Mouse (Mus musculus) kidney, postnatal 36 days (tissue): ENCODE results near the gene Btbd9.
"Not testable (repeated sequence)": the region's sequence is repeated elsewhere in the genome, so short reads cannot be mapped to it uniquely, and the experiment has no call there.

Experiments
- DNase-seq, 2 experiments: peaks; one replicate each; pipeline ENCODE4 v3.0.0; 2021 to 2022; ENCODE audit warnings: mixed read lengths in 2 of 2

Gene Btbd9

DNA sequence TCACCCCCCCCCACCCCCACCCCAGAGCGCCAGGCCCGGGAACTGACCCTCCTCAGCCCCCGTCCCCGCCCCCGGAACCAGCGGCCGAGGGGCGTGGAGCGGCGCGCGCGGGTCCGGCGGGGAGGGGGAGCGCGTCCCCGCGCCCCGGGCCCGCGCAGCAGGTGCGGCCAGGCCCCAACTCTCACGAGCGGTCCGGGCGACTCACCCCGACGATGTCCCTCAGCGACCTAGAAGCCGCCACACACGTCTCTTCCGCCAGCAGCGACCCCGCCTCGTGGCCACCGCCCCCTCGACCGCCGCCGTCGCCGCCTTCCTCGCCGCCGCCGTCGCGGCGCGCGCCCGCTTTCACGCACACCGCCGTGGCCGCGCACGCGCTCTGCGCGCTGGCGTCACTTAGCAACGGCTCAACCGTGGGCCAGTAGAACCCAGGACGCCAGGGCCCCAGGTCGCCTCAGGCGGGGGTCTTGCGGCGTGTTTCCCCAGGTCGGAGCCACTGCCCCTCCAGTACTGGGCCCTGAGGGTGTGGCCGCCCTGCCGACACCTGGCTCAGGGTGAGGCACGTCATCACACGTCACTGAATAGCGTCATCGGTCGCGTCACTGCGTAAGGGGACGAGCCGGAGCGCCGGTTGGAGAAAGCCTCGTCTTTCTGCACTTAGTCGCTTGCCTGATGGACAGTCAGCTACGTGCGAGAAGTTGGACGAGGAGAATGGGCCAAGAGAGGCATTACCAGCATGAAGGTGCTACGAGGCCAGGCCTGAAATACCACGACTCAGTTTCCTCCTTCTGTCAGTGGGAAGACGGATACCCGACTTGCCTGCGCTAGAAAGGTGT lies at the start of gene Btbd9:
Gene Btbd9, minus strand, starts transcription at position 548 of the 833 bp plus-strand sequence.
- DNase-seq: peak; percentile 92 to 97

DNA sequence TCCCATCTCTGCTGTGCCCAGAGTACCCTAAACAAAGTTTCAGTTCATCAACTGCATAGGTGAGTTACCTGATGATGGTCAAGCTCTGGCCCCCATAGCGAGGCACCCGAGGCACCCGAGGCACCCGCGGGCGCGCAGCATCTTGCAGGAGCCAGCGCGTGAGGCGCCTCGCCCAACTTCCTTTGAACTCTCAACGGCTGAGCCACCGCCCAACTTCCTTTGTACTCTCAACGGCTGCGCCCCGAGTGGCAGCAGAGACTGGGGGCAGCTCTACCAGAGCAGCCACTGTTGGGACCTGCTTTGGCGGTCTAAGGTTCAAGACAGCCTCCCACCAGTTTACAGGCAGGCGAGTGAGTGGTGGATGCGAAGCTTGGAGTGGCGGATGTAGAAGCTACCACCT lies 47.8 kb upstream of the Btbd9 start, which contains the start of gene Dnah8:
Gene Dnah8, plus strand, starts transcription at position 223 of the 400 bp plus-strand sequence.
- not testable (repeated sequence) for DNase-seq

DNA sequence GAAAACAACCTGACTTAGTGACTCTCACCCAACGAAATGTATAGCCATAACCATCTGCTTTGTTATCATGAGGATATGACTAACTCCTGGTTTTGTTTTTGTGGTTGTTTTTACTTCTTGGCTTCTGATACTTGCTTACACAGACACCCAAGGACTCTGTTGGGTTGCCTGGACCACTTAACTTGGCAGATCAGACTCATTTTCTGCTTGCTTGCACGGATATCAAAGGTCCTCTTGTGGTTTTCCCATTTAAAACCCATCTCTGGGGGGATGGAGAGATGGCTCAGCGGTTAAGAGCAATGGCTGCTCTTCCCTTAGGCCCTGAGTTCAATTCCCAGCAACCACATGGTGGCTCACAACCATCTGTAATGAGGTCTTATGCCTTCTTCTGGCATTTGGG lies 46.9 kb upstream of the Btbd9 start:
- DNase-seq: no peak

DNA sequence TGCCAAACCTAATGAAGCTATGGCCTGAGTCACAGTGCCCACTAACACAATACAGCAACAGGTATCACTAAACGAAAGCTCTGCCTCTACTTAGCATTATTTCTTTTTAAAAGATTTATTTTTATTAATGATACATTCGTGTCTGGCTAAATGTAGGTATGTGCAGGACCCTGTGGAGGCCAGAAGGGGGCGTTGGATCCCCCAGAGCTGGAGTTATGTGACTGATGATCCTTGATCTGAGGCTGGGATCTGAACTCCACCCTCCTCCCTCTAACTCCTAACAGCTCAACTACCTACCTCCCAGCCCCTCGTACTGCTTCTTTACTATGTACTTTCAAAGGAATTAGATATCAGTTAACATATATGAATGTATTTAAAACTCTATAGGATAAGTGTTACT lies 45.2 kb upstream of the Btbd9 start:
- DNase-seq: no peak

DNA sequence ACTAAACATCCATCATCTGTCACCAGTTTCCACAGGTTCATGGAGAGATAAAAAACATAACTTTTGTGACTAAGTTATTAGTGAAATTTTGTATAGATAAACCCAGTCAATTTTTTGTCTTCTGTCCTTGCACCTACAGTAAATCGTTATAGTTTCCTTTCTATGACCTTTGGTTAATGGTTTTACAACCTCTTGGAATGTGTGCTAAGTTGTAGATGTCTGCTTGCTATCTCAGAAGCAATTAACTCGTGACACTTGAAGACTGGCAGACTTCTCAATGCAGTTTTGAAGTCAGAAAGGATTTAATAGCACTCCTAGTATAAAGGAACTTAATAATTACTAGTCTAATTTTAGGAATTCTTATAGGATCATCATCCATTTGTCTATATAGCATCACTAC lies 44.3 kb upstream of the Btbd9 start:
- no peak for DNase-seq

DNA sequence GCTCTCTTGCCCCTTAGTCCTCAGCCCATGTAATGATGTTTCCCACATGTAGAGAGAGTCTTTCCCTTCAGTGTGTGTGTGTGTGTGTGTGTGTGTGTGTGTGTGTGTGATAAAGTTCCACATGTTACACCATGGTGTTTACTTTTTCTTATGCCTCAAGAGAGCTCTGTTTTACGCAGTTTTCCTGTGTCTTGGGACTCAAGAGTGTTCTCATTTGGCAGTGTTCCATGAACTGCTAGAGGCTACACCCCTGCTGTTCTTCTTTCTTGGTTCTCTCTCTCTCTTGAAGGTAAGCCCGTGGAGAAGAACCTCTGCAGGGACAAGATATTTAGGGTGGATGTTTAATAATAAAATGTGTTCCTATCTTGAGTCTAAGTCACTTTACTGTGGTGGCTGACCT lies 42.9 kb upstream of the Btbd9 start:
- peak in 1 of 2 experiments; percentile 14 for DNase-seq

DNA sequence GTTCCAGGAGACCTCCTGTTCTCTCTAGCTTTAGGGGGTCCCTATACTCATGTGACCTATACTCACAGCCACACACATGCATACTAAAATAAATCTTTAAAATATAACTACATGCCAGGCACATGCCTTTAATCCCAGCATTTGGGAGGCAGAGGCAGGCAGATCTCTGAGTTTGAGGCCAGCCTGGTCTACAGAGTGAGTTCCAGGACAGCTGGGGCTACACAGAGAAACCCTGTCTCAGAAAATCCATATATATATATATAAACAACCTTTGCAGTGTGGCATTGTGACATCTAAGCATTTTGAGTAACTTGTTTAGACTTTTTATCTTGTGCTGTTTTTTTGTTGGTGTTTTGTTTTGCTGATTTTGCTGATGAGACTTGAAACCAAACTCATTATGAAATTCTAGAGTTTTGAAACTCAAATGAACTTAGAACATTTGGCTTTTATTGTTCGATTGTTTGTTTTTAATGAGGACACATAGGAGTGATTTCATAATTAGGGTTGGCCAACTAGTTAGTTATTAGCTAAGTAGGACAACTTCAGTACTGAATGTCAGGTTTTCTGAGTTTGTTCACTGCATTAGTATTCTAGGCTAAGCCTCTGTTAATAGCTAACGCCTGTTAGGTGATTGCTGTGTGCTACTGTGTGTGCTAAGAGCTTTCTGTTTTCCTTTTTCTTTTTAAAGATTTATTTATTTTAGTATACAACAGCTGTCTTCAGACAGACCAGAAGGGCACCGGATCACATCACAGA lies 42.0 kb upstream of the Btbd9 start:
- DNase-seq: peak in 1 of 2 experiments; percentile 67

DNA sequence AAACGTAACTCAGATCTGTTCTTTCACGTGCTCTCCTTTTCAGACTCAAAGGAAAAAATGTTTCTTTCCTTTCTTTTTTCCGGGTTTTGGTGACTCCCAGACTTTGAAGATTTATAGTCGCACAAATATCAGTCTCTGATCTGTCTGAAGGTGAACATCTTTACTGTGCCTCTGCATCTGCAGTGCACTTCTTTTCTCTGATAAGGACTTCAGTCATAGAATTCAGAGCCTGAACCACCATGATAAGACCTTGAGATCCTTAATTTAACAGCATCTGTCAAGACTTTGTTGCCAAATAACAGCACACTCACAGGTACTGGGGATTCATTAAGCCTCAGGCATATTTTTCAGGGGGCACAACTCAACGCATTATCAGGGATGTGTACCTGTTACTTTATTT lies 39.9 kb upstream of the Btbd9 start:
- DNase-seq: no peak

DNA sequence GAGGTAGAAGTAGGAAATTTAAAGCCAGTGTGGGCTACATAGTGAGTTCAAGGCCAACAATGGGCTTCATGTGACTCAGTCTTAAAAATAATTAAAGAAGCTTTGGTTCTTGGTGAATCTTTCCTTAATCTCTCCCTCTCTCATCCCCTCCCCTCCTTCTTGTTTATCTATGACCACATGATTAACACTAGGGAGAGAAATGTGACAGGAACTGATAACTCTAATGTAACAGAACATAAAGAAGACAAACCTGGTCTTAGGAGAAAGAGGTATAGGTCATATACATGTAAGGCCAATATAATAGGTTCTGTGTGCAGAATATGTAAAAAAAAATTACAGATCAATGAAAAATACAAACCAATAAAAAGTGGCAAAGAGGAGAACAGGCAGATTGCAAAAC lies 37.1 kb upstream of the Btbd9 start:
- DNase-seq: no peak

DNA sequence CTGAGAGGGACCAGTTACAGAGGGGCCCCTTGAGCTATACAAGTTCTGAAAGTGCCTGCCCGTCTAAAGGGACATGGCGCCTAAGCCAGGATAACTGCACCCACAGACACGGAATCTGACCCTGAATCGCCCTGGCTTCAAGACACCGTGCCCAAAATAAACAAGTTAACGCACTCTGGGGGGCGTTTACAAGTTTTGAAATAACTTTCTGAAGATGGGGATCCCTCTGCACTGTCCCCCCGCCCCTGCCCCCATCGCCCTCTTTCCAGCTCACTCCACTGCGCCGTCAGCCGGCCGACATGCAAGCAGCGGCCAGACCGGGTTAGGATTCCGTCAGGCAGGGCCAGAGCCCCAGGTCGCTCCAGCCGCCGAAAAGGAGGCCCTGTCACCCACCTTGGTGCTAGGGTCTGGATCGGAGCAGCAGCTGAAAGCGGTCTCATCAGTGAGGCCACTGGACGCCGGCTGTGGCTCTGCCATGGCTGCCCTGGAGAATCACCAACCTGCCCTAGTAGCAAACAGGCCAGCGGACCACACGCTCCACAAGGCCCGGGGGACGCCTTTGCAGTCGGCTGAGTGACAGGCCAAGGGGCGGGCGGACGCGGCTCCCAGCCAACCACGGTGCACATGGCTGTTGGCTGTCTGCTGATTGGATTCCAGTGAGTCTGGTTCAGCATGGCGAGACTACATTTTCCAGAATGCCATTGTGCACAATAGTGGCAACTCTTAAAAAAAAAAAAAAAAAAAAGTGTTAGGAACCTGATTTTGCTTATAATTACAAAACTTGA lies 36.0 kb upstream of the Btbd9 start:
- DNase-seq: peak; percentile 100

DNA sequence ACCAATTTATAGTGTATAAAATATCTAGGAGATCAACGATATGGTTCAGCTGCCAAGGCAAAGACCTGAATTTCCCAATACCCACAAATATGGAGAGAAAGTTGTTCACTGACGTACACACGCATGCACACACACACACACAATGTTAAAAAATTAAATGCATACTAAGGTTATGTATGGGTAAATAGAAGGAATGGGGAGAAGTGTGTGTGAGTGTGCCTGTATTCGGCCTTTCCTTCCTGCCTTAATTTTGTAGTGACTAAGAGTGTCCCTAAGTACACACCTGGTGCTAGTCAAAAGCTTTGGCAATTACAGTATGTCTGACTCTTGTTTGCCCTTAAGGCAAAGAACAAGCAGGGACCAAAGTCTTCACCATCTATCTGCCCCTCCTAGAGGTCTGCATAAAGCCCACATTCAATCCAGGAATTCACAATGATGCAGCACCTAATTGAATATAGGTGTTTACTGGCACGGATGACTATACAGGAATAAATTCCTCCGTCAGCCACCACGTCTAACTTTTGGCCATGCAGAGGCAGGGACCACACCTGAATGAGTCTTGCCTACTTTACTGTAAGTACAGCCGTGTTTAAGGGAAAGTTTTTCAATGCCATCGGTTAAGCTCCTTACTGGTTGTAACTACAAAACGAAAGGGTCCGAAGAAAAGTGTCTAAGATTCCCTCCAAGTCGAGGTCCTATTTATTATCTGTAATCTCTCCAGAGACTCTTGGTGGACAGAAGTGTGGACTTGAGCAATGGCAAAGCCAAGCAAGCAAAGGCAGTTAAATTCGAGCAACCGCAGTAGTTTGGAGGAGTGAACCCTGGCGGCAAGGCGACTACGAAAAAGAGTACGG lies 35.2 kb upstream of the Btbd9 start:
- DNase-seq: no peak

DNA sequence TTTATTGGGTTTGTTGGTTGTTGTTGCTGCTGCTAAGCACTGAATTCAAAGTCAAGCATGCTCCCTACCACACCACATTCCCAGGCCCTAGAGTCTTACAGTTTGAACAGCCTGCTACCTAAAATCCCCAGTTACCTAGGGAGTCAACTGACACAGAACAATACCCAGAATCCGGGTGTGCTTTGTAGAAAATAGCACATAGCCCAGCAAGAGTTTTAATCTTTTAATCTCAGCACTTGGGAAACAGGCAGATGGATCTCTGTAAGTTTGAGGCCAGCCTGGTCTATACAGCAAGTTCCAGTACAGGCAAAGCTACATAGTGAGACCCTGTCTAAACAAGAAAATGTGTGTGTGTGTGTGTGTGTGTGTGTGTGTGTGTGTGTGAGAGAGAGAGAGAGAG lies 34.5 kb upstream of the Btbd9 start:
- DNase-seq: no peak

DNA sequence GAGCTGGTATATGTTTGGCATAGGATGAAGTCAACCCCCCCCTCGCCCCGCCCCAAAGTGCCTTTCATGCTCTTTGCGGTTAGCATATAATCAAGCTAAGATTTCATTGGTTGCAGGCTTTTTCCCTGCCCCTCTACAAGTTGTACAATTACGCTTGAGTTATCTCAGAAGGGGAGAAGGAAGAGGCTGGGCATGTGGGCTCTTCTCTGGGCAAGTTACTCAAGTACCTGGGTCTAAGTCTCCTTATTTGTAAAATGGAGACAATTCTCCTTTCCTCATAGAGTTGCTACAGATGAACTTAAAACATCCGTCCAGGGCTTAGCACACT lies 33.7 kb upstream of the Btbd9 start:
- no peak for DNase-seq

DNA sequence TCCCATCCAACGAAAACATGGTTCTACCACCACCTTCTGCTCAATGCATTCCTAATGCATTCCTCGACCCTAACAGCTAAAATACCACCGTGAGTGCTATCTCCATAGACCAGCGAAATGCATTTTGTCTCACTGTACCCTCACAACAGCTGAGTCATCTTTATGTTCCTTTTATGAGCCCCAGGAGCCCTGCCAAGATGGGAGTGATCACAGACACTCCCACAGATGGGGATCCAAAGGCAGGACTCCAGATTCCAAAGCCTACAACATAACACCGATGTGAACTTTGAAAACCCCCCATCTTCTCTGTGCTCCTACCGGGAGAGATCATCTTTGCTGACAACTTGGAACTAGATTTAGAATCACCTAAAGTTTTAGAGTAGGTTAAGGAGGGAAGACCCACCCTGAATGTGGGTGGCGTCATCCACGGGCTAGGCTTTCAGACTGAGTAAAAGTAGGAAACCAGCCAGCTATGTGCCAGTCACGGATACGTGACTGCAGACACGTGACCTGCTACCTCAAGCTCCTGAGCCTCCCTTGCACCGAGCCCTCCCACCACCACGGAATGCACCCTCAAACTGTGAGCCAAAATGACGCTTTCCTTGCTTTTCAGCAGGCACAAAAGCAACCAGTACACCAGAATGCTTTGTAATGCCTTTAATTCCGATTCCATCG lies 33.2 kb upstream of the Btbd9 start:
- peak in 1 of 2 experiments; percentile 31 for DNase-seq

DNA sequence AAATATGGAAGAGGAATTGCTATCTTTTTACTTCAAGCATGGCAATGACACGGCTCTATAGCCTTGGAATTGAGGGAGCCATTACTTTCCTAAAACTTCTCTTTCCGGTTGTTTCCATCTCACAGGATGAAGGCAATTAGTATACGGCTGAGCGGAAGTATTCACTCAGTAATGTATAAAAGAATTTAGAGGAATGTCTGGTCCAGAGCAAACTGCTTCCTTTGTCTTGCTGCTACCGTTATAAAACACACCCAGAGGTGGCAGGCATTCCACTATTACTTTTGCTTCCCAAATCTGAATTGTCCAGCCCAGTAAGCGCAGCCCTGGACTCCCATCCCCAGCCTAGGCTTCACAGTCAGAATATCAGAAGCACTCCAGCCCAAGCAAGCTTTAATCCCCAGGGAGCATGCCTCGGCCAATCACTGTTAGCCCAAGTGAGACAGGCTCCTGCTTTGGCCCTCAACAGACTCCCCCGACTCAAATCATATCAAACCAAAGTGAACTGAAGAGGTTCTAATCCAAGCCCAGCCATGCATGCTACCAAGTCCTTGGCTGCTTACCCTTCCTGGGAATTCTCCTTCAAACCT lies 31.7 kb upstream of the Btbd9 start:
- DNase-seq: no peak

DNA sequence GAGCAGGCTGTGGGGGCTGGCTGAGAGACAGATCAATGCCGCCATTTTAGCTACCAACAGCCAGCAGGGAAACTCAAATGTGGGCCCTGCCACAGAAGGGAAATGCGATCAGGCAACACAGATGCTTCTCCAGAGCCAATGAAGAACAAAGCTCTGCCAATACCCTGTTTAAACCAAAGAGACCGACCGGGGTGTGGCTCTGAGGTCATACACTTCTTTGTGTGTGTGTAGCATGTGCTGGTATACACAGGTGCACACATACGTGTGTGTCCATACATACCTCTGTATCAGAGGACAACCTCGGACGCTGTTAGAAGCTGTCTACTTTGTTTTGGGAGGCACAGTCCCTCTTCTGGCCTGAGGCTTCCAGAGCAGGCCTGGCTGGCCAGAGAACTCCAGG lies 31.0 kb upstream of the Btbd9 start:
- DNase-seq: no peak

DNA sequence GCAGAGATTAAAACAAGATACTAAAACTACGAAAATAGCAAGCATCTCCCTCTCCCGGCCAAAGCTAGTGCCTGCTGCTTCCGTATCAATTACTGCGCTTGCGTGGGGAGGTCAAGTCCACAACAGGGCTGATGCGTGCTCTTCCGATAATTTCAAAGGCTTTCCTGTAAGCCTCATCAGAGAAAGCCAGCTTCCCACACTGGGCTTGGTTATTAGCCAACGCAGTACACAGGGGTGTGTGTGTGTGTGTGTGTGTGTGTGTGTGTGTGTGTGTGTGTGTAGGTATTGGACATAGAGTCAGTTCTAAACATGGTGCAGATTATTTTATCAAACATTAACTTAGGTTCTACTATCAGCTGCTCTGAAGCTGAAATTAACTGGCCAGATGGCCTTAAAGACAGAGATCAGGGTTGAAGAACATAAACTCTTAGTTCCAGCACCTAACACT lies 30.4 kb upstream of the Btbd9 start:
- DNase-seq: peak in 1 of 2 experiments; percentile 31

DNA sequence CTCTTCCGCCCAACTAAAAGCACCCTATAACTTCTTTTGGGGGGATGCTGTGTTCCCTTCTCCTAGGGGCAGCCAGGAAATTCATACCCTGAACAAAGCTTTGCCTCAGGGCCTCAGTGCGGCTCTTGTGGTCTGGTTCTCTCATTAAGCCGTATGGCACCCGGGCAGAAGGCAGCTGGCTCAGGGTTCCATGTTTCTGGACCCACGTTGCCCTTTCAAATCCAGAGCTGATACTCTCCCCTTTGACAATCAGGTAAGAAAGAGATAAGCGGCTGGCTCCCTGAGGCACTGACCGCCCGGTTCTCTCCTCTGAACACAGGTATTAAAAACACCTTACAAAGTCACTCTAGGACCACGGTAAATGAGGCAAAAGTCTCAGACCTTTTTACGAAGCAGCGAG lies 29.9 kb upstream of the Btbd9 start:
- no peak for DNase-seq

DNA sequence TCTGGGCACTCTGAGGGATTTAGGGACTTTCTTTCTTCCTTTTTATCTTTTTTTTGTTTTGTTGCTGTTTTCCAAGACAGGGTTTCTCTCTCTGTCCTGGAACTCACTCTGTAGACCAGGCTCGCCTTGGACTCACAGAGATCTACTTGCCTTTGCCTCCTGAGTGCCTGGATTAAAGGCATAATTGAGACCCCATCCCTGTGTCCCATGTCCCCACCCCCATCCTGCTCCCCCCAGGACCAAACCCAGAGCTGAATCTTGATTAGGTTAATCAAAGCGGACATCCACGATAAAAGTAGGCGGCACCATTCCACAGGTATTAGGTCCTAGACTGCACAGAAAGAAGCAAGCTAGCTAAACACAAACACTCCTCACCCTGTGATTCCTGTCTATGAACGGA lies 28.7 kb upstream of the Btbd9 start:
- DNase-seq: no peak

DNA sequence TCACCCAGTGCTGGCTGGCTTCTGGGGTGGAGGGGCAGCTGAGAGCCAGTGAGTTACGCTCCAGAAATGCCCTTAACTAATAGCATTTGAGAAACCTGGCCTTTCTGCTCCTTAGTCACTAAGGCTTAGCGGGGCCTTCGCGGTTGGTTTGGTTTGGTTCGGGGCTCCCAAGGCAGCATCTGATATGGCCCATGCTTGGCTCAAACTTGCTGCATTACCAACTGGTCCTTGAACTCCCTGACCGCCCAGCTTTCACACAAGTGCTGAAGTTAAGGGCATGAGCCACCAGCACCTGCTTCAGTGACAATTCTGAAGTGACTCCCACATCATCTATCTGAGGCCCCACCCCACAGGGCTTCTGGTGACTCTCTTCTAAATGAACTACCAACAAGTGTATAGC lies 28.0 kb upstream of the Btbd9 start:
- DNase-seq: no peak

DNA sequence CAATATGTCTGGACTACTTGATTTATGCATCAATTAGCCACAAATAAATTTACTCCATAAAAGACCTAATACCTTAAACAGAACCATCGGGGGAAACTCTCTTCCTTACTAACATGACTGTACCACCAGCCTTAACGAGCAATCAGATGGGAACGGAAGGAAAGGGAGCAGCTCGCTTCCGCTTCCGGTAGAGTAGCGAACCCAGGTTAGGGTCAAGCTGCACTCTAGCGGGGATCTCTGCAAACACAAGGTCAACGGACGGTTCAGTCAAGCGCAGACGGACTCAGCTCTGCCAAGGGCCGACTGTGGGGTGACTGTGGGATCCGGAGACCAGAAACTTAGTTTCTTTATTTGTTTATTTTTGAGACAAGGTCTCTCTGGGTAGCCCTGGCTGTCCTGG lies 25.9 kb upstream of the Btbd9 start:
- no peak for DNase-seq
